In genomic region chr7:81999372-81999771, GRCm38 (mm10) we compare ENCODE assay signal across 26 mouse cellular contexts. TPM values are rescaled to one million over a fixed set of nuclear protein-coding genes. Genes with fewer than 3 reads are reported as not detected.
DNase-seq lines count a peak whose midpoint lies in the region; ATAC-seq and TF ChIP-seq lines count a peak whose summit lies in the region.
"Had no signal": no experiment of that assay in that cellular context is flagged by ENCODE, and none has a peak within 500 bp of the region (broad histone marks: within the 10 kb centered on the region; RNA-seq: fewer than 3 reads in every experiment).

No protein-coding gene starts in this region.

- H3K9ac ChIP-seq in heart, embryonic 12.5 days: no peak overlapping the region
- no peak overlapping the region for H3K9ac ChIP-seq in embryonic facial prominence, embryonic 14.5 days (ENCODE audit: low read depth, low read length)
- H3K9ac ChIP-seq in limb, embryonic 12.5 days (replicated peaks): no peak overlapping the region
- H3K9ac ChIP-seq in liver, postnatal 0 days (replicated peaks): no peak overlapping the region
- H3K9ac ChIP-seq: forebrain, embryonic 15.5 days; hindbrain, embryonic 14.5 days; neural tube, embryonic 15.5 days had no signal

- WGBS in heart, embryonic 12.5 days: 70% methylated on average over 7 of the region's 7 CpGs
- 47% methylated on average over 7 of the region's 7 CpGs for WGBS in embryonic facial prominence, embryonic 14.5 days
- 8% methylated on average over 7 of the region's 7 CpGs for WGBS in limb, embryonic 12.5 days
- WGBS in liver, postnatal 0 days (ENCODE audit: insufficient replicate concordance): 61% methylated on average over 7 of the region's 7 CpGs

- no peak overlapping the region for H3K4me2 ChIP-seq in heart, embryonic 12.5 days
- no peak overlapping the region for H3K4me2 ChIP-seq in embryonic facial prominence, embryonic 14.5 days (ENCODE audit: low read depth, low read length)
- H3K4me2 ChIP-seq in limb, embryonic 12.5 days: peak overlapping the region; percentile 28; the same call in 1 of the 2 replicates
- no peak overlapping the region for H3K4me2 ChIP-seq in liver, postnatal 0 days (ENCODE audit: low read depth, low read length)
- H3K4me2 ChIP-seq: forebrain, embryonic 15.5 days; hindbrain, embryonic 14.5 days; neural tube, embryonic 15.5 days had no signal

- TF ChIP-seq EP300 in liver, postnatal 0 days (IDR thresholded peaks at IDR 0.05; ENCODE audit: low read depth): no peak

- no peaks in the 10 kb centered on the region for H3K9me3 ChIP-seq in heart, embryonic 12.5 days (replicated peaks)
- H3K9me3 ChIP-seq in embryonic facial prominence, embryonic 14.5 days (ENCODE audit: control insufficient read depth, low read length): no peaks in the 10 kb centered on the region
- no peaks in the 10 kb centered on the region for H3K9me3 ChIP-seq in limb, embryonic 12.5 days
- no peaks in the 10 kb centered on the region for H3K9me3 ChIP-seq in liver, postnatal 0 days (ENCODE audit: low read length)
- H3K9me3 ChIP-seq: forebrain, embryonic 15.5 days; midbrain, embryonic 10.5 days; neural tube, embryonic 15.5 days had no signal

- no peak for ATAC-seq in heart, embryonic 12.5 days (ENCODE audit: insufficient number of reproducible peaks, low FRiP score)
- ATAC-seq in embryonic facial prominence, embryonic 14.5 days (ENCODE audit: low read depth): no peak
- ATAC-seq in limb, embryonic 12.5 days (ENCODE audit: insufficient number of reproducible peaks, insufficient read depth, low FRiP score, low TSS enrichment, low read depth): no peak
- no peak for ATAC-seq in liver, postnatal 0 days
- ATAC-seq: forebrain, embryonic 15.5 days; inflammation-experienced regulatory T-cells, adult 6 months; lung, postnatal 0 days had no signal

- no peak overlapping the region for H3K27ac ChIP-seq in heart, embryonic 12.5 days (ENCODE audit: poor library complexity, severe bottlenecking)
- H3K27ac ChIP-seq in embryonic facial prominence, embryonic 14.5 days (replicated peaks; ENCODE audit: low read depth, low read length): no peak overlapping the region
- peak overlapping the region; percentile 37; the same call in 1 of the 2 replicates for H3K27ac ChIP-seq in limb, embryonic 12.5 days
- H3K27ac ChIP-seq in liver, postnatal 0 days (ENCODE audit: low read depth): no peak overlapping the region
- H3K27ac ChIP-seq: forebrain, embryonic 15.5 days; hindbrain, embryonic 14.5 days; midbrain, embryonic 10.5 days; neural tube, embryonic 15.5 days had no signal

- peaks cover 47% of the 10 kb centered on the region for H3K27me3 ChIP-seq in heart, embryonic 12.5 days (replicated peaks)
- H3K27me3 ChIP-seq in embryonic facial prominence, embryonic 14.5 days (replicated peaks; ENCODE audit: control insufficient read depth, insufficient read depth, low read length): peaks cover 18% of the 10 kb centered on the region
- H3K27me3 ChIP-seq in limb, embryonic 12.5 days: peaks cover 31% of the 10 kb centered on the region
- peaks cover 35% of the 10 kb centered on the region for H3K27me3 ChIP-seq in liver, postnatal 0 days (ENCODE audit: insufficient read depth, low read length)

- H3K4me1 ChIP-seq in heart, embryonic 12.5 days (replicated peaks): no peaks in the 10 kb centered on the region; the same call in 1 of the 2 replicates
- H3K4me1 ChIP-seq in embryonic facial prominence, embryonic 14.5 days (ENCODE audit: control insufficient read depth, insufficient read depth, low read length): 0 out of 2 replicates have a peak, but pooled peaks cover 8% of the 10 kb centered on the region
- peaks cover 43% of the 10 kb centered on the region for H3K4me1 ChIP-seq in limb, embryonic 12.5 days (replicated peaks)
- H3K4me1 ChIP-seq in liver, postnatal 0 days (ENCODE audit: insufficient read depth): no peaks in the 10 kb centered on the region
- H3K4me1 ChIP-seq: forebrain, embryonic 15.5 days; midbrain, embryonic 10.5 days; neural tube, embryonic 15.5 days had no signal

- TF ChIP-seq CTCF in liver, postnatal 0 days (IDR thresholded peaks at IDR 0.05; ENCODE audit: low read depth): no peak

- DNase-seq in heart, adult 11 months: peak; percentile 57
- DNase-seq in embryonic facial prominence, embryonic 14.5 days (ENCODE audit: low spot score): peak; percentile 12
- no peak for DNase-seq in adrenal gland, adult 2 months
- no peak for DNase-seq in liver, postnatal 0 days
- no peak for DNase-seq in adrenal gland, postnatal 14 days
- DNase-seq: adrenal gland, postnatal 36 days; B cell, adult 2 months; cerebellum, adult 9-11 months; heart, postnatal 4 days; kidney, adult 8-10 months; kidney, postnatal 10 days; right cerebral cortex, adult 18-20 months; right cerebral cortex, postnatal 4 days; thymus, adult 18-20 months; thymus, postnatal 4 days had no signal

- no peaks in the 10 kb centered on the region for H3K36me3 ChIP-seq in heart, embryonic 12.5 days
- no peaks in the 10 kb centered on the region for H3K36me3 ChIP-seq in embryonic facial prominence, embryonic 14.5 days (ENCODE audit: control insufficient read depth, insufficient read depth, low read length)
- H3K36me3 ChIP-seq in limb, embryonic 12.5 days: no peaks in the 10 kb centered on the region
- no peaks in the 10 kb centered on the region for H3K36me3 ChIP-seq in liver, postnatal 0 days (replicated peaks; ENCODE audit: insufficient read depth, low read length)
- H3K36me3 ChIP-seq: forebrain, embryonic 15.5 days; midbrain, embryonic 10.5 days; neural tube, embryonic 15.5 days had no signal

- H3K4me3 ChIP-seq in heart, embryonic 12.5 days: no peak overlapping the region
- no peak overlapping the region for H3K4me3 ChIP-seq in embryonic facial prominence, embryonic 14.5 days (ENCODE audit: low read depth, low read length)
- no peak overlapping the region for H3K4me3 ChIP-seq in limb, embryonic 12.5 days (replicated peaks)
- no peak overlapping the region for H3K4me3 ChIP-seq in liver, postnatal 0 days (ENCODE audit: low read depth, low read length)
- H3K4me3 ChIP-seq: forebrain, embryonic 15.5 days; midbrain, embryonic 10.5 days; neural tube, embryonic 15.5 days had no signal

RNA-seq across cellular contexts. Expression of gene Bnc1, which starts 7.3 kb away (rescaled TPM):
- 8.6 and 9.6 TPM in 2 replicates for polyA plus RNA-seq in heart, embryonic 12.5 days (2016; fragmentation: Nextera tagmentation; extraction: Ambion mirVana)
- 2.1 and 2.9 TPM in 2 replicates for polyA plus RNA-seq in embryonic facial prominence, embryonic 14.5 days (2014; fragmentation: Nextera tagmentation; extraction: Ambion mirVana)
- 4.2 and 4.4 TPM in 2 replicates for polyA plus RNA-seq in limb, embryonic 12.5 days (2016; fragmentation: Nextera tagmentation; extraction: Ambion mirVana)
- total RNA-seq in adrenal gland, adult 2 months (2021): 1 to 10 TPM in 1 of 2 experiments, under 1 TPM in 1; 0.84 to 1.2 TPM
- 0.03 and 0.10 TPM in 2 replicates for polyA plus RNA-seq in adrenal gland, adult 2 months (2012; rRNA removed)
- polyA plus RNA-seq in liver, postnatal 0 days (2015; fragmentation: Nextera tagmentation; extraction: Ambion mirVana): 0.26 and 0.38 TPM in 2 replicates
- 0.93 and 0.98 TPM in 2 replicates for total RNA-seq in adrenal gland, postnatal 14 days (2021)
- total RNA-seq: left cerebral cortex, postnatal 14 days; MEL had no signal
- polyA plus RNA-seq: cortical plate, adult 2 months; inflammation-experienced regulatory T-cells, adult 6 months had no signal

Comparison
In these comparisons a context has a peak if more than half of its experiments do, and no peak if none do; other contexts are left out.
1. DNase-seq: peak in heart, adult 11 months (single experiment) and embryonic facial prominence, embryonic 14.5 days (single experiment); none in adrenal gland, adult 2 months (single experiment), liver, postnatal 0 days (single experiment) and adrenal gland, postnatal 14 days (single experiment).